Mouse (Mus musculus): ENCODE measurements around the gene Abca3.
A peak's percentile ranks its signal among the peaks of the same experiment; 100 is the strongest.
"Not testable (repeated sequence)": the region's sequence is repeated elsewhere in the genome, so short reads cannot be mapped to it uniquely, and the experiment has no call there.

Gene Abca3

DNA sequence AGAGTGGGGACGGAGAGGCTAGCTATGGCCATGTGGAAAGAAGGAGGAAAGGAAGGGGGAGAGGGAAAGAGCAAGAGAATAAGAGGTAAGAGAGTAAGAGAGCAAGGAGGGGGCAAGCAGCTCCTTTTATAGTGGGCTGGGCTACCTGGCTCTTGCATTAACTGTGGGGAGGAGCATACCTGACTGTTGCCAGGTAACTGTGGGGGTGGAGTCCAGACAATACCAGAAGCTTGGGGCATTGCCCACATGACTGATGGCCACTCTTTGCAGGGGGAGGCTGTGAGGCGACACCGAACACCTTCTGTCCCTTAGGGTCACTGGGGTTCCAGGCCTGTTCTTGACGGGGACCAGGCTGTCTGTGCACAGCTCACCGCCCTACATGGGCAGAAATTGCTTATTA, 37.0 kb downstream of the Abca3 start:
- no peak for DNase-seq (ENCODE audit: low spot score)

DNA sequence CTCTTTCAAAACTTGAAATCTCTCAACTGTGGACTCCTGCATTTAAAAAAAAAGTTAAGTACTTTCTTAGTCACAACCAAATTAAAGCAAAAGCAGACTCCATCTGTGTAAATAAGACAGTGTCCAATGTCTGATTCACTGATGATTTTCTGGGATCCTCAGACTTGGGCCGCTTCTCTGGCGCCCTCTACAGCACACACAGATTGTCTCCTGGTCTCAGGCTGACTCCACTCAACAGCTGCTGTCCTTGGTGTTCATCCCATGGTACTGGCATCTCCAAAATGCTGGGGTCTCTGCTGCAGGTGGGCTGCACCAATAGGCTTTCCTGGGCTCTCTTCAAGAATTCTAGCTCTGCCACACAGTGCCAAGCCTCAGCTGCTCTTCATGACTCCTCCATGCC, 38.1 kb downstream of the Abca3 start:
- DNase-seq (ENCODE audit: low spot score): peak; percentile 76

DNA sequence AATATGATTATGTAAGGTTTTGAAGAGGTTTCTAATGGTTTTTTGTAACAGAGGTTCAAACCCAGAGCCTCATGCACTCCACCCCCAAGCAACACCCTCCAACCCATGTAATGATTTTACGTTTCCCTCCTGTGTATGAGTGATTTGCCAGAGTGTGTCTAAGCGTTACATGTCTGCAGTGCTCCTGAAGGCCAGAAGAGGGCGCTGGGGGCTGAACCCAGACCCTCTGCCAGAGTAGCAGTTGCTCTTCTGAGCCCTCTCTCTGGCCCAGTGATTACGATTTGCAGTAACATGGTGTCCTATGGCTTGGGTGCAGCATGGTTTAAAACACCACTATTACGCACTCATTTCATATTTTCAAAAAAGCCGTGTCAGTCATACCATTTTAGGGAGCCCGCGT, 39.4 kb downstream of the Abca3 start:
- DNase-seq (ENCODE audit: low spot score): peak; percentile 42

DNA sequence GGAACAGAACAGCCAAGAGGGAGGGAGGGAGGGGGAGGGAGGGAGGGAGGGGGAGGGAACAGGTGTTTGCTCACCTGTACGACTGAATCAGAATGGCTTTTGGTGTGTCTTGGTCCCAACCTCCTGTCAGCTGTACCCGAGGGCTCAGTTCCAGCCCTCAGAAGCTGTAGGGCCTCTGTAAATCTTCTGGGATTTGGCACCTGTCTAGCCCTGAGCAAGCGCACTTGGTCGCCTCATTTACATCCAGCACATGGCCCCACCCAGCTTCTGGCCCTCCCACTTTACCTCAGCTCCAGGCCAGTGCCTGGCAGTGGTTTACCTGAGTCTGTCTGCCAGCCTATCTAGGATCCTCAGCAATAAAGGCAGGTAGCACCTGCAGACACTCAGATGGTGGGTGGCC, 41.8 kb downstream of the Abca3 start:
- no peak for DNase-seq (ENCODE audit: low spot score)

DNA sequence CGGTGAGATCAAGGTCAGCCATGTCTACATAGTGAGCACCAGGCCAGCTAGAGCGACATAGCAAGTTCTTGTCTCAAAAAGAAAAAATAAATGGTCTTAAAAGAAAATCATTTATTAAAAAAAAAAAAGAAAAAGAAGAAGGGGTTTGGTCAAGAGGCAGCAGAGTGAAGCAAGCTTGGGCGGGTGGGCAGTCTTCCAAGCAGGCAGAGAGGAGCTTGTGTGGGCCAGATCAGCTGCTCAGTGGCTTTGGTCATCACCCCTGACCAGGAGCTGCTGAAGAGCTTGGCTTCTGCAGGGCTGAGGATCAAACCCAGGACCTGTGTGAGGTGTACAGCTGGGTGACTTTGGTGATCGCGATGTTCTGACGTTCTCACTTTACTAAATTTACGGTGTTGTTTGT, 42.7 kb downstream of the Abca3 start:
- DNase-seq (ENCODE audit: low spot score): no peak

DNA sequence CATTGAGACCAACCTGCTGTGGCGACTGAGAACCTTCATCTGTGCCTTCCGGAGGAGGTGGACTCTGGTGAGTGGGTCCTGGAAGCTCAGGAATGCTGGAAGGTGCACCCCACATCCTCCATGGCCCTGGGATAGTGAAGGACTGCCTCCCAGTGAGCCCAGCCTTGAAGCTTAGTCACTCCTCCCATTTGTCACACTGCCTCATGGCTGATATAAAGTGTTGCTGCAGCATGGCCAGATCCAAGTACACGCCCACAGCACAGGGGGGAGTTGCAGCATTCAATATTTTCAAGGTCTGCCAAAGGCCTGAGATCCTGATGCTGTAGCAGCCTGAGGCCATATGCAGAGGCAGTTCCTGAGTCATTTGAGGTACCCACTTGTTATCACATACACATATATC, 50.6 kb downstream of the Abca3 start:
- DNase-seq (ENCODE audit: low spot score): no peak

DNA sequence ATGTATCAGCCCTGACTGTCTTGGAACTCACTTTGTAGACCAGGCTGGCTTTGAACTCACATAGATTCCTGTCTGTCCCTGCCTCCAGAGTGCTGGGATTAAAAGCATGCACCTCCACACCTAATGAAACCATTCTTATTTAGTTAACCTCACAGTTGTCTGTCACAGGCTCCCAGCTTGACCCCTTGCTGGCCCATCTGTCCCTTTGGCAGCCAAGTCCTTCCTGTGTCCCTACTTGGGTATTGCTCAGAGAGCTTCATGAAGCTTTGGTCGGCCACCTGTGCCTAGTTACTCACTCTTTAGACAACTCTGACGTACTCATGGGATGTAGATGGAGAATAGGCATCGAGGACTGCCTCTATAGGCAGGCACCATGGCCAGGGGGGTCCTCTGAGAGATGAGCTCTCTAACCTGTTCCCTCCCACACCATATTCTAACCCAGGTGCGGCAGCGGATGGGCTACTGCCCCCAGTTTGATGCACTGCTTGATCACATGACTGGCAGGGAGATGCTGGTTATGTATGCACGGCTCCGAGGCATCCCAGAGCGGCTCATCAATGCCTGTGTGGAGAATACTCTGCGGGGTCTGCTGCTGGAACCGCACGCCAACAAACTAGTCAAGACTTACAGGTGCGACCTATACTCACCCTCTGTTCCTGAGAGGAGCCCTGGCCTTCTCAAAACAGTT, 55.5 kb downstream of the Abca3 start:
- no peak for DNase-seq (ENCODE audit: low spot score)

DNA sequence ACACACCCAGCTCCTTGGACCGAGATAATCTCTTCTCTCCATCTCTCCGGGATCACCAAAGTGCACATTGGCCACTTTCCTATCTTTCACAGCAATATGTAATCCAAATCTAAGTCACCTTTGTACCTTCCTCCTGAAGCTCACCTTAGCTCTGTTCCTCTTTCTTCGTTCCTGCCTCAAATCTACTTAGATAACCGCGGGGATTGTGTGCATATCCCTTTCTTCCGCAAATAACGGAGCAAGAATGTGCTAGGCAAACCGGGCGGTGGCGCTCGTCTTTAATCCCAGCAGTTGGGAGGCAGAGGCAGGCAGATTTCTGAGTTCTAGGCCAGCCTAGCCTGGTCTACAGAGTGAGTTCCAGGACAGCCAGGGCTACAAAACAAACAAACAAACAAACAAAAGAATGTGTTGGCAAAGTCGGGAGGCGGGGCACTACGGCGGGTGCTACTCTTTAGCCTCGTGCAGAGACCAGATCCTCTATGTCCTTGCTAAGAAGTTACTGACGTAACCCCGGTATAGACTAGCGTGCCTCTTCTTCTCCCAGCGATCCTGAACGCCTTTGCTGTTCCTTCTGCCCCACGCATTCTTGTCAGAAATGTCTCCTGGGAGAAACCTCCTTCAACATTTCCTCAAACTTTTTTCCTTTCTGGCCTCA, 61.9 kb downstream of the Abca3 start:
- no peak for DNase-seq (ENCODE audit: low spot score)

DNA sequence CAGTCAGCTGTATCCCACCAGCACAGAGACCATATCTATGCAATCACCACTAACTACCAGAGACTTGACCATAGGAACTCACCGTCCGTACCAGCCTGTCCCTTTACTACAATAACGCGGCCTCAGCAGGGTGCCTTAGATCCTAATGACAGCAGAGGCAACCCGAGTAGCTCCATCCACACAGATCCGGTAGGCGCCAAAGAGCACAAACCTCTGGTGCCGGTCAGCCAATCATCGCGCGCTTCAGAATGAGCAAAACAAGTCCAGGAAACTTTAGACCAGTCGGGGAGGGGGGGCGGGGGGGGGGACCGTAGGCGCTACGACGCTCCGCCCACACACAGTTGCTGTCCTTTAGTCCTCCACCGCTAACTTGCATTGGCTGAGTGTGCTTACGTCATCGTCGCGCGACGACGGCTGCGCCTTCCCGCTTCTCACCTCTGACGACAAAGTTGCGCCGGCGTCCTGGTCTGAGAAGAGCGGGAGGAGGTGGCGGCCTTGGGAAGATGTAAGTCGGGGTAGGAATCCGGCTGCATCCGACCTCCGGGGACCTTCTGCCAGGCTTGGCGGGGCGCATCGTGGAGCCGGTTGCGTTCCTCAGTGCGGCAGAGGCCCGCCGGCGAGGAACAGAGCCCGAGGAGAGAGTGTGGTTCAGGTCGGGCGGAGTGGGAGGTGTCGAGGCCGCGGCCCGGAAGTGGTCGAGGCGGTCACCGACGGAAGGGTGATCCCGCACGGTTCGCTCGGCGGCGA, 62.7 kb downstream of the Abca3 start, which contains the start of gene Rnps1:
Gene Rnps1, plus strand, starts transcription at position 336 of the 747 bp plus-strand sequence.
- peak; percentile 100 for DNase-seq (ENCODE audit: low spot score)

DNA sequence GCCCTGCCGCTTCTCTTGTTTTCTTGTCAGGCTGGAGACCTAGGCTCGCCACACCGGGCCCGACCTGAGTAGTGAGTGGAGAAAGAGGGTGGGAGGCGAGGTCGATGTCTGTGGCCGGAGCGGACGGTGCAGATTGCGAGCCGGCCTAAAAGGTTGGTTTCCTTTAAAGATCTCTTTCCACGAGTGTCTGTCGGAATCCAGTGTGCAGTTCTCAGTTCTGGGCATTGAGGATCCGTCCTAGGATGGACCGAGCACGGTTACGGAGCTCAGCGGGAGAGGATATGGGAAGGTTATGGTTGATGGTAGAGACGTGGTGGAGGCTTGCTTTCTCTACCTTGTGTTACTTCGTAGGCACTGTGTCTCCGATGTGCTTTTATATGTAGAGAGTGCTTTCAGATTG, 63.3 kb downstream of the Abca3 start:
- peak; percentile 30 for DNase-seq (ENCODE audit: low spot score)

DNA sequence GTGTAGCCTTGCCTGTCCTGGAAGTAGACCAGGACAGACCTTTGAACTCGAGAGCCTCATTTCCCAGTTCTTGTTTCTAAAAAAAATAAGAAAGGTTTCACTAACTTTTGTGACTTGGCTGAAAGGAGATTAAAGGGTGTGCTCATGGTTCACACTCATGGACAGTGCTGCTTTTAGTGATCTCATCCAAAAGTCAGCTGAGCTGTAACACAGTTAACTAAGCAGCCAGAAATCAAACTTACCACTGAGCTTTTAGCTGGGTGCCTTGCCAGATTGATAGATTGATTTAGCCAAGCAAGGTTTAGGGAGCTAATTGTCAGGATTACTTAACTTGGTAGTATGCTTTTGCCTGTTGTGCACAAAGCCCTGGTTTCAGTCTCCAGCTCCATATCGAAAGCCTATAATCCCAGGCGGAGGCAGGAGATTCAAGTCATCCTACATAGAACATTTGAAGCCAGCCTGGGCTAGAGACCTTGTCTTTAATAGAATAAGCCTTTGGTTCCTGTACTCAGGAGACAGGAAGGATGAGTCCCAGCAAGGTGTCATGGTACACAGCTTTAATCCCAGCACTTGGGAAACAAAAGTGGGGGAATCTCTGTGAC, 64.4 kb downstream of the Abca3 start:
- no peak for DNase-seq (ENCODE audit: low spot score)

DNA sequence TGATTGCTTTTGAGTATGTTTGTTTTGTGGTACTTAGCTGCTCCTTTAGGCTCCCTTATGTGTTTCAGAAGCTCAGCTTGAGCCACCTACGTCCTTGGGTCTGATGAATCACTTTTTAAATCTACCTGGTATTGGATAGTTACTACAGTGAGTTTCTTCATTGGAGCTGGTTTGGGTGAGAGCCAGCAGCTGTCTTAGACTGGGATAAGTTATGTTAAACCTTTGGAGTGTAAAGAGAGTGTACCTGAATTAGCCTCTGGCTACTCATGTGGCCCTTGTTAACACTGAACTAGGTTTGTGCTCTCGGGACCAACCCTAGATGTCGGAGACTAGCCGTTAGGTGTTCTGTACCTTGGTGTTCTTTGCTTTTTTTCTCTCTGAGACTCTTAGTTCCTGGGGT, 71.4 kb downstream of the Abca3 start:
- no peak for DNase-seq (ENCODE audit: low spot score)

DNA sequence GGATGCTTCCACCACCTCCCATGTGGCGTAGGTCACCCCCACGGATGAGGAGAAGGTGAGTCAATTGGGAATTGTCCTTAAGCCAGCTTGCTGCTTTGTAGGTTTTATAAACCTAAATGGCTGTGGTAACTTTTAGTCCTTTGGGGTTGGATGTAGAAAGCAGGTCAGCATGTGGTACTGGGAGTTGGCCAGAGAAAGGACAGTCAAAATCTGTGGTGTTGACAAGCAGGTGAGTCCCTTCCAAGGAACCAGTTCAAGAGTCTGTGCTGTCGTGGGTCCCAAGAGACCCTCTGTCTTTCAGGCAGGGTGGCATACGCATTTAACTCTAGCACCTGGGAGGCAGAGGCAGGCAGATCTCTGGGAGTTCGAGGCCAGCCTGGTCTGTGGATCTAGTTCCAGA, 72.7 kb downstream of the Abca3 start:
- no peak for DNase-seq (ENCODE audit: low spot score)

DNA sequence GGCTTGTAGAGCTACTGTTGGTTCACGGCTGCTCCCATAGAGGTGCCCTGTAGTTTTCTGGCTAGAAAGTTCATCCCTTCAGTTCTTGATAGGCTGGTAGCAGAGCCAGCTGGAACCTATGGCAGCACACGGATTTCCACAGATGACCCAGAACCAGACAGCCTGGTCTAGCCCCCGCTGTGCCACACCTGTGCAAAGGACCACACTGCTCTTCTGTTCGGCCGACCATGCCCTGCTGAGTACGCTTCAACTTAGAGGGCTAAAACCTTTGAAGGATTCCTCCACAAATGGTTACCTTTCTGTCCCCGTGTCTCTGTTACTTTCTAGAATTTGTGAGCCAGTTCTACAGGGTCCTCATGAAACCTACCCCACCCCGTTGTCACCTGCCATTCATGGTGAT, 73.6 kb downstream of the Abca3 start:
- DNase-seq (ENCODE audit: low spot score): not testable (repeated sequence)

DNA sequence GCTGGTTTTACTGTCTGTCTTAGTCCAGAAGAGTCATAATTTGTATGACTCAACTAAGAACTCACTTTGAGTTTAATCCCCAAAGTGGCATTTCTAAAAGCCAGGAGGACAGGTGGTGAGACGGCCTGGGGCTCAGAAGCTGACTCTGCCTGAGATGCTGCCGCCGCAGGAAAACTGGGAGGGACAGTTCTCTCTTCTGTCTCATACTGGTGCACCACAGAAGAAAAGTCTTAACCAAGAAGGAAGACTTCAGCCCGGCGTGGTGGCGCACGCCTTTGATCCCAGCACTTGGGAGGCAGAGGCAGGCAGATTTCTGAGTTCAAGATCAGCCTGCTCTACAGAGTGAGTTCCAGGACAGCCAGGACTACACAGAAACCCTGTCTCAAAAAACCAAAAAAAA, 74.2 kb downstream of the Abca3 start:
- no peak for DNase-seq (ENCODE audit: low spot score)

DNA sequence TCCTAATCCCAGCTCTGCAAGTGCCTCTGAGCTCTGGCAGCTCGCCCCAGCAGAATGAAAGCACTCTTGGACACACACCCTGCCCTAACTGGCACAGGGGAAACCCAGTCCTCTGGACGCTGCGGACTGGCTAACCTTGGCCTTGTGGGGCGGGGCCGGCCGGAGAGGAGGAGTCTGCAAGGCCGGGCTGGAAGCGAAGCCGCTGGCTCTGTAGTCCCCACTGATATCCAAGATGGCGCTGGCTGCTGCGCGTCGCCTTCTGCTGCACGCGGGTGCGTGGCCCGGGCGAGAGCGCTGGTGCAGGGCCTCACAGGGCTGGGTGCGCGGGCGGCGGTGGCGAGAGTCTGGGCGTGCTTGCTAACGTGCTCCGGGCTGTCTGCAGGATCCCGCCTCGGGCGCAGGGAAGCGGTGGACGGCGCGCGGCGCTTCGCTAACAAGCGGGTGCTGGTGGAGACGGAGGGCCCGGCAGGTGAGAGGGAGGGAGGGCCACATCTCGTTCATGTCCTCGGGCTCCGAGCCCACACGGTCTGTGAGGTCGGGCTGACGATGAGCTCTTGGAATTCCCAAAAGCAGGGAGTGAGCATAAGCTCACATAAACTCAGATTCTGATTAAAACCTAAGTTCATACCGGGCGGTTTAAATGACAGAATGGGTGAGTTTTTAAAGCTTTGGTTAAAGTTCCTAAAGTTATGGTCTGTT, 74.9 kb downstream of the Abca3 start, which contains the start of gene Eci1:
Gene Eci1, plus strand, starts transcription at position 171 of the 699 bp plus-strand sequence.
- peak; percentile 94 for DNase-seq (ENCODE audit: low spot score)

DNA sequence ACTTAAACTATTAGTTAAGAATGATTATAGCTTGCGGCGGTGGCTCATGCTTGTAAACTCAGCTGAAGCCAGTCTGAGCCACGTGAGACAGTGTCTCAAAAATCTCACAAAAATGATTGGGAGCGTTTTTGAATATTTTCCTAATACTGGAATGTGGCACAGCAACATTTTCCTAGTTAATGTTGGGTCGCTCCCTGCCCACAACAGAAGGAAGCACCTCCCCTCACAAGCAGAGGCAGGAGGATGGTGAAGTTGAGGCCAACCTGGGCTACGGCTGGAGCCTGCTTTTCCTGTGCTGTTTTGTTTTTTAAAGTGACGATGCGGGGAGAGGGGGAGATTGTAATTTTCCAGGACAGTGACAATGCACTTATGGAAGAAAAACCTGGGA, 75.4 kb downstream of the Abca3 start:
- DNase-seq (ENCODE audit: low spot score): peak; percentile 33

DNA sequence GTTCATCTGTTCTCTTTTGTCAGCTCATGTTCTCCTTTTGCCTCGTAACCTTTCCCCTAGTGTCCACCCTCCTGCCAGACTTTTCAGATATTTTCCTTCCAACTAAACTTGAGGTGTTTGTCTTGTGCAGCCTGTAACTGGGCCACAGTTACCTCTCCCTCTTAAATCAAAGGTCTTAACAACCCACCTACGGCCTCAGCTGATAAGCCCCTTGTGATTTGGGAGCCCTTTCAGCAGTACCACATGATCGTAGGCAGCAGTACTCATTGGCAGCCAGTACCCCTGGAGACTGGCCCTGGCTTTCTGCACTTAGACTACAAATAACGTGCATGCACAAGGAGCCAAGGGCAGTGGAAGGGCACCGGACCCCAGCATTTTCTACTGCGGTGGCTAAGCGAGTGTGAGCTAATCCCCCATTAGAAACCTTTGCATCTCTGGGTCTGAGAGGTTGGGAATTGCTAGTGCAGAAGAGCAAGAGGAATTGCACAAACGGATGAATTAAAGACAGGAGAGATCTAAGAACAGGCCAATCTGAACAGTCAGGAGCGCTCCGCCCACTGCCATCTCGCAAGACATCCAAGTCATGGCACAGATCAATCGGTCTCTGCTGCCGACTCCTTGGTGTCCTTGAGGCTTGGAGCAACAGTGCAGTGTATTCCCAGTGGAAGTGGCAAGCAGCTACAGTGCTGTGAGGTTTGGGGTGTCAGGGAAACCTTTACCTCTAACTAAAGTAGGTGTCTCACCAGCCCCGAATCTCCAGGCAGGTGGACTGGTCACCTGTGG, 77.6 kb downstream of the Abca3 start:
- DNase-seq (ENCODE audit: low spot score): no peak

DNA sequence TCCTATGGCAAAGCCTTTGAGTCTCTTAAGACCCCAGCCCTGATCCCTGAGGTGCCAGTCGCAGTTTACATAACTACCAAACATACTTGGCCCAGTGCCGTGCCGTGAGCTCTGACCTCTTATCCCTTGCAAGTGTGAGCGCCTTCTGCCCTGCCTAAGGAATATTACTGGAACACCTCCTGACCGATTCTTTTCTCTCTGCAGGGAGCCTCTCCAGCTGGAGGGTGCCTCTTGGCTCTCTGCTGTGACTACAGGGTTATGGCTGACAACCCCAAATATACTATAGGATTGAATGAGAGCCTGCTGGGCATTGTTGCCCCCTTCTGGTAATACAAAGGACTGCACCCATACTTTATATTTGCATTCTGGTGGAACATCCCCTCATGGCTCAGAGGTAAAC, 85.3 kb downstream of the Abca3 start:
- peak; percentile 83 for DNase-seq (ENCODE audit: low spot score)

DNA sequence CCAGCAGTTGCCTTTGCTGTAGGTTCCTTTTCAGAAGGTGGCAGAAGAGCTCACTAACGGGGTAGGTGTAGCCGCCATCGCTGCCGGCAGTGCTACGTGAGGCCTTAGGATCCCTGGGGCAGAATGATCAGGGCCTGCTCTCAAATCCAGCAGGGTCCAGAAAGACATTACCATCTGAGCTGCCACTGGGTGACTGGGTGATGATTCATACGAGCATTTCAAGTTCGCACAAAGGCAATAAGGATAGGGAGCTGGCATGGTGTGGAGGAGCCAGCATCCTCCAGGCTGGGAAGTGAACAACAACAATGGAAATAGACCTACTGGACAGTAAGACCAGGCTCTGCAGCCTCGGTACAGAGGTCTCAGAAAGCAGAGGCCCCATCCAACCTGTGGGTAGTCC, 88.6 kb downstream of the Abca3 start:
- DNase-seq (ENCODE audit: low spot score): no peak

DNA sequence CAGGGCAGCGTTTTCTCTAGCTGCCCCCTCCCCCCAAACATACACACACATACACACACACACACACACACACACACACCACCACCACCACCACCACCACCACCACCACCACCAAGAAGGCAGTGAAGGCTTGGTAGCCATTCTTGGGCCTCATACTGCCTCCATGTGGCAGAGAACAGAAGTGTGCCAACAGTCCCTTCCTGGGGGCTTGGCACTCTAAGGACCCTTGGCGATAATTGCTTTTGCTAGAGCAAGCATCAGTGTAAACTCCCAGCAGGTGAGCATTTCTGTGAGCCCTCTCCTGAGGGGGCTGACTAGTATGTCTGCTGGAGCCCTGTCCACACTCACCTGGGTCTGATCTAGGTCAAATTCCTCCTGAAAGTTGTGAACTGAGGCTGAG, 89.4 kb downstream of the Abca3 start:
- peak; percentile 37 for DNase-seq (ENCODE audit: low spot score)
